Mouse (Mus musculus): Measurements from ENCODE around the gene Golga4. TPM values are rescaled to one million over a fixed set of nuclear protein-coding genes. Genes with fewer than 3 reads are reported as not detected.

Golga4 gene
- 10 to 100 TPM; 41.5 to 44.9 TPM for total RNA-seq (2023)

DNA sequence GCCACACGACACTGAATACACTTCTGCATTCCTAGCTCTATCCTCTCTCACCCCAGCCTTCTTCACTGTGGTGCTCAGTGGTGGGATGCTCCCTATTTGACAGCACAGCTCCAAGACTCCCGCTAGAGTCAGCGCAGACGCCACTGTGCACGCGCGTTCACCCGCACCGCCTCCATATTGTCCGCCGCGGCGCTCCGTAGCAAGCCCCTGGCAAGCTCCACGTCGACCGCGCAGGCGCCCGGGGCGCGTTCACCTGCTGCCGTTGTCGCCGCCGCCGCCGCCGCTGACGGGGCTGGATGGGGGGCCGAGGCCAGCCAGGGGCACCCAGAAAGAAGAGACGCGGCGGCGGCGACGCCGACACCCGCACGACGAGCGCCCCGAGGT, at the start of gene Golga4:
Golga4 (plus strand) TSS at position 248 of the 384 bp plus-strand sequence.

DNA sequence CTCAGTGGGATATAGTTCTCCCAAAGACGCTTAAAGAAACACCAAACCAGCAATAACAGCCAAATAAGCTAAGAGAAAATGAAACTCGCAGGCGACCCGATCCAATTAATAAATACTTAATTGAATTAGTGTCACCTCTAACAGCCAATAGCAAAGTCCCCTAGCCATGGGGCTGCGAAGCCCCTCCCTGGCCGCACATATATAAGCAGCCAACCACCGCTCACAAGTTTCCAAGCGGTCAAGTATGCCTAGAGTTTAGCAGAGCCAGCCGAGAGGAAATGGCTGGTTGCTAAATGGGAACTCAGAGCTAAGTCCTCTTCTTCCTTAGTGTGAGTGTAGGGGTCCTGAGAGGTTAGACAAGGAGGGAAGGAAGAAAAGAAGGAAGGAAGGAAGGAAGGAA, 28.1 kb upstream of the Golga4 start, which contains the start of gene Eomes:
Eomes (plus strand) TSS at position 252 of the 400 bp plus-strand sequence.

DNA sequence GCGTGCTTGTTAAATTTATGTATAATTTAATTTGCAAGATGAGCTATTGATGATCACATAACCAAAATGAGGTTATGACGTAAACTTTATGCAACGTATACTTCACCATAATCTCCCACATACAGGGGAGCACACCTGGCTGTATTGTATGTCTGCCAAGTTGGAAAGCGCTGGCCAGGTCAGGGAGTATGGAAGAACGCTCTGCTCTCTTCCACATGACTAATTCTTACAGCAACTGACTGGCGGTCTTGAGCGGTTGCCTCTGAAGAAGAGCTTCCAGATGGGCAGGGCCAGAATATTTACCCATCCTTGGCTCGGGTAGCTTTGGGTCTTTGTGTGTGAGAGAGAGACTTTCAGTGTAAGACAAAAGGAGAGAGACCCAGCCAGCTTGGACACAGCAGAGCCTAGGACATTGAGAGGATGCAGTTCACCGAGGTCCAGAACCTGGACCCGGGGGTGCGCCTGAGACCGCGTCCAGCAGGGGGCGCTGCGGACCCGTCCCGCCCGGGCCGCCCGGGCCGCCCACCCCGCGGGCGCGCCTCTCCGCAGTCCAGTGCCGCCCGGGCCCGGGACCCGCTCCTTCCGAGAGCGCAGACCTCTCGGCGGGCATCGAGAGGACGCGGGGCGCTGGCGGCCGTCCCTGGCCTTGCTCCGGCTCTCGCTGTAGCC, 100.2 kb downstream of the Golga4 start, which contains the start of gene Itga9:
Itga9 (plus strand) TSS at position 543 of the 669 bp plus-strand sequence.

Other genes with a start within 250 kb of the Golga4 start
- gene Eomes, start 28.1 kb upstream of the Golga4 start, total RNA-seq (2023): under 1 TPM in 1 of 2 experiments, not detected in 1; 0.15 TPM
- under 1 TPM; 0.15 to 0.20 TPM for gene Itga9, start 100.4 kb downstream of the Golga4 start, total RNA-seq (2023)